In the genomic region with DNA sequence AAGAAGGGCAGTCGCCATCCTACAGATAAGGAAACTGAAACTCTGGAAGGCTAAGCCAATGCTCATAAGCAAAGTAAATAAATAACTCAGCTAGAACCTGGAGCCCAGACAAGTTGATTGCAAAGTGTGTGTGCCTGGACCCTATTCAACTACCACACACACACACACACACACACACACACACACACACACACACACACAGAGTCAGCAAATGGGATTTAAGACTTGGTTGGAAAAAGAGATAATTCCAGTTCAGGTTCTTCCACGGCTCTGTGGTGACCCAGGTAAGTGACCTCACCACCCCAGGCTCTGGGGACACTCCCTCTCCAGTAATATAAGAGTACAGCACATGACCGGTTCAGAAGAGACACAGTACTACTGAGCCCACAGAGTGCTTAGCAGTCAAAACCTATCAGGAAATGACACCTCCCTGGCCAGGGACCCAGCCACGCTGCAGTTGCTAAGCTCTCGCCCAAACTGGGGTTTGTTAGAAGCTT, we compare ENCODE assay signal across 8 mouse cellular contexts. TPM values are rescaled to one million over a fixed set of nuclear protein-coding genes. Genes with fewer than 3 reads are reported as not detected.
DNase-seq lines count a peak whose midpoint lies in the region; ATAC-seq and TF ChIP-seq lines count a peak whose summit lies in the region.
"Had no signal": no experiment of that assay in that cellular context is flagged by ENCODE, and none has a peak within 500 bp of the region (broad histone marks: within the 10 kb centered on the region; RNA-seq: fewer than 3 reads in every experiment).

No protein-coding gene starts in this region.

- H3K4me3 ChIP-seq in thymus, adult 2 months (ENCODE audit: control insufficient read depth, insufficient read depth, low read length), result no peak overlapping the region
- H3K4me3 ChIP-seq in heart, embryonic 12.5 days, result no peak overlapping the region
- H3K4me3 ChIP-seq: limb, embryonic 13.5 days had no signal

- no peak for TF ChIP-seq POLR2A in thymus, adult 2 months (IDR thresholded peaks at IDR 0.05; ENCODE audit: control insufficient read depth, extremely low read depth, insufficient read depth, low read length, poor library complexity)

- peak; percentile 9 for DNase-seq in thymus, postnatal 14 days
- no peak for DNase-seq in thymus, adult 2 months
- DNase-seq in kidney, postnatal 14 days, result peak; percentile 57
- DNase-seq in skeletal muscle tissue, adult 2 months (ENCODE audit: low read depth, low spot score), result peak; percentile 56
- no peak for DNase-seq in spleen, postnatal 14 days (ENCODE audit: low spot score in 2 of 2)
- no peak for DNase-seq in ovary, postnatal 36 days (ENCODE audit: low spot score)

- ATAC-seq in heart, embryonic 12.5 days (ENCODE audit: insufficient number of reproducible peaks, low FRiP score), result peak; percentile 66; the same call in 1 of the 2 replicates

- no peak for TF ChIP-seq CTCF in thymus, adult 2 months (IDR thresholded peaks at IDR 0.05; ENCODE audit: borderline replicate concordance, control insufficient read depth, extremely low read depth, insufficient read depth, low read length, poor library complexity)

- H3K27me3 ChIP-seq in thymus, adult 2 months (ENCODE audit: control insufficient read depth, insufficient read depth, low read length), result no peaks in the 10 kb centered on the region
- no peaks in the 10 kb centered on the region for H3K27me3 ChIP-seq in heart, embryonic 12.5 days (replicated peaks)
- H3K27me3 ChIP-seq: limb, embryonic 13.5 days had no signal

- H3K4me1 ChIP-seq in thymus, adult 2 months (replicated peaks; ENCODE audit: control insufficient read depth, insufficient read depth, low read length), result no peaks in the 10 kb centered on the region
- peaks cover 68% of the 10 kb centered on the region for H3K4me1 ChIP-seq in heart, embryonic 12.5 days (replicated peaks)

- no peak overlapping the region for H3K4me2 ChIP-seq in heart, embryonic 12.5 days
- H3K4me2 ChIP-seq: limb, embryonic 13.5 days had no signal

- H3K9me3 ChIP-seq in heart, embryonic 12.5 days (replicated peaks), result no peaks in the 10 kb centered on the region
- H3K9me3 ChIP-seq: limb, embryonic 13.5 days had no signal

- H3K36me3 ChIP-seq in thymus, adult 2 months (ENCODE audit: control insufficient read depth, insufficient read depth, low read length), result no peaks in the 10 kb centered on the region
- no peaks in the 10 kb centered on the region for H3K36me3 ChIP-seq in heart, embryonic 12.5 days
- H3K36me3 ChIP-seq: limb, embryonic 13.5 days had no signal

- H3K9ac ChIP-seq in heart, embryonic 12.5 days, result no peak overlapping the region
- H3K9ac ChIP-seq: limb, embryonic 13.5 days had no signal

- H3K27ac ChIP-seq in thymus, adult 2 months (ENCODE audit: control insufficient read depth, insufficient read depth, low read length), result no peak overlapping the region
- H3K27ac ChIP-seq in heart, embryonic 12.5 days (ENCODE audit: poor library complexity, severe bottlenecking), result peak overlapping the region; percentile 42
- H3K27ac ChIP-seq: limb, embryonic 13.5 days had no signal

- WGBS in thymus, adult 2 months, result 45% methylated on average over 5 of the region's 5 CpGs
- 20% methylated on average over 5 of the region's 5 CpGs for whole genome bisulfite sequencing in heart, embryonic 12.5 days

RNA-seq across cellular contexts. Expression of a gene that starts 36.1 kb away (rescaled TPM):
- 9.4 and 14.0 TPM in 2 replicates for polyA plus RNA-seq in thymus, adult 2 months (2012; rRNA removed)
- polyA plus RNA-seq in heart, embryonic 12.5 days (2016; fragmentation: Nextera tagmentation; extraction: Ambion mirVana), result 86.6 and 89.3 TPM in 2 replicates

Comparison
In these comparisons a context has a peak if more than half of its experiments do, and no peak if none do; other contexts are left out.
1. DNase-seq: peak in thymus, postnatal 14 days (single experiment), kidney, postnatal 14 days (single experiment) and skeletal muscle tissue, adult 2 months (single experiment); none in thymus, adult 2 months (single experiment), spleen, postnatal 14 days (0 of 2) and ovary, postnatal 36 days (single experiment).